Mouse (Mus musculus): ENCODE results near the gene Rftn2.
A peak's percentile ranks its signal among the peaks of the same experiment; 100 is the strongest.

Rftn2 gene

GRCm38 (mm10) chr1:55226011-55226857 lies at the start of gene Rftn2:
Gene Rftn2 (minus strand): TSS chr1:55226782.
- no peak for DNase-seq (ENCODE audit: low spot score)

GRCm38 (mm10) chr1:55265447-55265846 lies 38.9 kb upstream of the Rftn2 start:
- DNase-seq (ENCODE audit: low spot score) = no peak

GRCm38 (mm10) chr1:55264385-55264784 lies 37.8 kb upstream of the Rftn2 start:
- no peak for DNase-seq (ENCODE audit: low spot score)

GRCm38 (mm10) chr1:55246374-55246773 lies 19.8 kb upstream of the Rftn2 start:
- DNase-seq (ENCODE audit: low spot score) = no peak

- peak; percentile 78 for DNase-seq (ENCODE audit: low spot score)
These were observed 12.7 kb upstream of the Rftn2 start for GRCm38 (mm10) chr1:55239237-55239636.

- DNase-seq (ENCODE audit: low spot score) = no peak
These were observed 11.9 kb upstream of the Rftn2 start for GRCm38 (mm10) chr1:55238496-55238895.

GRCm38 (mm10) chr1:55237643-55238161 lies 11.1 kb upstream of the Rftn2 start:
- peak; percentile 26 for DNase-seq (ENCODE audit: low spot score)

- DNase-seq (ENCODE audit: low spot score) = peak; percentile 95
These were observed 10.5 kb upstream of the Rftn2 start, which contains the start of gene Mars2 for GRCm38 (mm10) chr1:55236890-55237642. Gene Mars2 (plus strand): TSS chr1:55237177.

- no peak for DNase-seq (ENCODE audit: low spot score)
These were observed 9.9 kb upstream of the Rftn2 start for GRCm38 (mm10) chr1:55236487-55236886.

- DNase-seq (ENCODE audit: low spot score) = no peak
These were observed 8.4 kb upstream of the Rftn2 start for GRCm38 (mm10) chr1:55234910-55235520.

GRCm38 (mm10) chr1:55228256-55228884 lies 1.8 kb upstream of the Rftn2 start:
- DNase-seq (ENCODE audit: low spot score) = no peak

- DNase-seq (ENCODE audit: low spot score) = no peak
These were observed 794 bp upstream of the Rftn2 start for GRCm38 (mm10) chr1:55227376-55227775.

GRCm38 (mm10) chr1:55225398-55225797 lies 1.2 kb downstream of the Rftn2 start:
- DNase-seq (ENCODE audit: low spot score) = no peak

GRCm38 (mm10) chr1:55224111-55224510 lies 2.5 kb downstream of the Rftn2 start:
- DNase-seq (ENCODE audit: low spot score) = no peak

- no peak for DNase-seq (ENCODE audit: low spot score)
These were observed 3.6 kb downstream of the Rftn2 start for GRCm38 (mm10) chr1:55223026-55223425.

- DNase-seq (ENCODE audit: low spot score) = no peak
These were observed 5.2 kb downstream of the Rftn2 start for GRCm38 (mm10) chr1:55221352-55221751.

GRCm38 (mm10) chr1:55217191-55217590 lies 9.4 kb downstream of the Rftn2 start:
- DNase-seq (ENCODE audit: low spot score) = no peak

GRCm38 (mm10) chr1:55215185-55215813 lies 11.3 kb downstream of the Rftn2 start:
- DNase-seq (ENCODE audit: low spot score) = no peak

- DNase-seq (ENCODE audit: low spot score) = no peak
These were observed 12.6 kb downstream of the Rftn2 start for GRCm38 (mm10) chr1:55213936-55214335.

- no peak for DNase-seq (ENCODE audit: low spot score)
These were observed 13.1 kb downstream of the Rftn2 start for GRCm38 (mm10) chr1:55213475-55213874.

GRCm38 (mm10) chr1:55212771-55213170 lies 13.8 kb downstream of the Rftn2 start:
- no peak for DNase-seq (ENCODE audit: low spot score)
